Mouse (Mus musculus): ENCODE measurements around the gene U2af2. TPM values are rescaled to one million over a fixed set of nuclear protein-coding genes. Genes with fewer than 3 reads are reported as not detected.

U2af2 gene
- total RNA-seq, 1 experiment, result 262 TPM

- Histone ChIP-seq H3K36me3 (ENCODE audit: control insufficient read depth, insufficient read depth, low read length, poor library complexity, severe bottlenecking) (peaks cover 44% of the 10 kb centered on the region), H3K4me1 (ENCODE audit: control insufficient read depth in 2 of 2, insufficient read depth in 2 of 2, low read length in 2 of 2, poor library complexity in 1 of 2) (0 out of 4 replicates have a peak, but pooled peaks cover 0 to 2% of the 10 kb centered on the region in 2 experiments), H3K27ac (ENCODE audit: insufficient read depth, low read depth, low read length, poor library complexity, severe bottlenecking) (no peak overlapping the region), H3K9me3 (ENCODE audit: control insufficient read depth, insufficient read depth, low read depth, low read length) (no peaks in the 10 kb centered on the region), H3K9ac (ENCODE audit: insufficient read depth, low read depth, low read length, poor library complexity, severe bottlenecking) (no peak overlapping the region), H3K4me3 (ENCODE audit: insufficient read depth in 1 of 2, low read depth in 1 of 2, low read length in 2 of 2, poor library complexity in 1 of 2, severe bottlenecking in 1 of 2) (no peak overlapping the region)
- DNase-seq (ENCODE audit: low read depth, low spot score), result no peak
- in situ Hi-C loops (cut with MboI; ENCODE audit: low sequenced_read_pairs in 2 of 2, unreplicated experiment in 2 of 2), result no loop called here
- TF ChIP-seq CHD2 (IDR thresholded peaks at IDR 0.05; ENCODE audit: low read depth, low read length) (no peak), ZC3H11A (IDR thresholded peaks at IDR 0.05; ENCODE audit: borderline replicate concordance, low read depth, low read length) (no peak), ZNF384 (IDR thresholded peaks at IDR 0.05; ENCODE audit: low read depth, low read length) (no peak), HCFC1 (IDR thresholded peaks at IDR 0.05; ENCODE audit: borderline replicate concordance, insufficient read depth, low read length) (no peak), MAFK (IDR thresholded peaks at IDR 0.05; ENCODE audit: insufficient read depth, low read depth, low read length) (no peak)
Observed at GRCm38 (mm10) chr7:5085512-5085911, 23.6 kb downstream of the U2af2 start.

GRCm38 (mm10) chr7:5086921-5087440 is 25.0 kb downstream of the U2af2 start:
- Histone ChIP-seq H3K9me3 (ENCODE audit: control insufficient read depth, insufficient read depth, low read depth, low read length) (no peaks in the 10 kb centered on the region), H3K27ac (ENCODE audit: insufficient read depth, low read depth, low read length, poor library complexity, severe bottlenecking) (no peak overlapping the region), H3K36me3 (ENCODE audit: control insufficient read depth, insufficient read depth, low read length, poor library complexity, severe bottlenecking) (peaks cover 48% of the 10 kb centered on the region), H3K4me1 (ENCODE audit: control insufficient read depth in 2 of 2, insufficient read depth in 2 of 2, low read length in 2 of 2, poor library complexity in 1 of 2) (no peaks in the 10 kb centered on the region), H3K9ac (ENCODE audit: insufficient read depth, low read depth, low read length, poor library complexity, severe bottlenecking) (no peak overlapping the region), H3K4me3 (ENCODE audit: insufficient read depth in 1 of 2, low read depth in 1 of 2, low read length in 2 of 2, poor library complexity in 1 of 2, severe bottlenecking in 1 of 2) (no peak overlapping the region)
- TF ChIP-seq ZNF384 (IDR thresholded peaks at IDR 0.05; ENCODE audit: low read depth, low read length), result no peak
- DNase-seq (ENCODE audit: low read depth, low spot score), result no peak
- in situ Hi-C loops (cut with MboI; ENCODE audit: low sequenced_read_pairs in 2 of 2, unreplicated experiment in 2 of 2), result no loop called here

- no peak overlapping the region for H3K27ac ChIP-seq (ENCODE audit: insufficient read depth, low read depth, low read length, poor library complexity, severe bottlenecking)
- H3K4me3 ChIP-seq (ENCODE audit: insufficient read depth in 1 of 2, low read depth in 1 of 2, low read length in 2 of 2, poor library complexity in 1 of 2, severe bottlenecking in 1 of 2), result no peak overlapping the region
- H3K4me1 ChIP-seq (ENCODE audit: control insufficient read depth in 2 of 2, insufficient read depth in 2 of 2, low read length in 2 of 2, poor library complexity in 1 of 2), result no peaks in the 10 kb centered on the region
- TF ChIP-seq ZNF384 (IDR thresholded peaks at IDR 0.05; ENCODE audit: low read depth, low read length), result no peak
- no peak for TF ChIP-seq ZC3H11A (IDR thresholded peaks at IDR 0.05; ENCODE audit: borderline replicate concordance, low read depth, low read length)
- TF ChIP-seq MAFK (IDR thresholded peaks at IDR 0.05; ENCODE audit: insufficient read depth, low read depth, low read length), result no peak
- TF ChIP-seq CHD2 (IDR thresholded peaks at IDR 0.05; ENCODE audit: low read depth, low read length), result no peak
- TF ChIP-seq HCFC1 (IDR thresholded peaks at IDR 0.05; ENCODE audit: borderline replicate concordance, insufficient read depth, low read length), result no peak
- in situ Hi-C loops (cut with MboI; ENCODE audit: low sequenced_read_pairs in 2 of 2, unreplicated experiment in 2 of 2), result no loop called here
- H3K9me3 ChIP-seq (ENCODE audit: control insufficient read depth, insufficient read depth, low read depth, low read length), result no peaks in the 10 kb centered on the region
- H3K36me3 ChIP-seq (ENCODE audit: control insufficient read depth, insufficient read depth, low read length, poor library complexity, severe bottlenecking), result peaks cover 56% of the 10 kb centered on the region
- DNase-seq (ENCODE audit: low read depth, low spot score), result no peak
- no peak overlapping the region for H3K9ac ChIP-seq (ENCODE audit: insufficient read depth, low read depth, low read length, poor library complexity, severe bottlenecking)
Observed at GRCm38 (mm10) chr7:5087886-5088285, 25.9 kb downstream of the U2af2 start.

- Histone ChIP-seq H3K9me3 (ENCODE audit: control insufficient read depth, insufficient read depth, low read depth, low read length) (no peaks in the 10 kb centered on the region), H3K9ac (ENCODE audit: insufficient read depth, low read depth, low read length, poor library complexity, severe bottlenecking) (no peak overlapping the region), H3K4me3 (ENCODE audit: insufficient read depth in 1 of 2, low read depth in 1 of 2, low read length in 2 of 2, poor library complexity in 1 of 2, severe bottlenecking in 1 of 2) (no peak overlapping the region), H3K4me1 (ENCODE audit: control insufficient read depth in 2 of 2, insufficient read depth in 2 of 2, low read length in 2 of 2, poor library complexity in 1 of 2) (no peaks in the 10 kb centered on the region), H3K36me3 (ENCODE audit: control insufficient read depth, insufficient read depth, low read length, poor library complexity, severe bottlenecking) (peaks cover 62% of the 10 kb centered on the region), H3K27ac (ENCODE audit: insufficient read depth, low read depth, low read length, poor library complexity, severe bottlenecking) (no peak overlapping the region)
- DNase-seq (ENCODE audit: low read depth, low spot score), result no peak
- in situ Hi-C loops (cut with MboI; ENCODE audit: low sequenced_read_pairs in 2 of 2, unreplicated experiment in 2 of 2), result no loop called here
- TF ChIP-seq ZC3H11A (IDR thresholded peaks at IDR 0.05; ENCODE audit: borderline replicate concordance, low read depth, low read length), result no peak
- no peak for TF ChIP-seq HCFC1 (IDR thresholded peaks at IDR 0.05; ENCODE audit: borderline replicate concordance, insufficient read depth, low read length)
- TF ChIP-seq MAFK (IDR thresholded peaks at IDR 0.05; ENCODE audit: insufficient read depth, low read depth, low read length), result no peak
- no peak for TF ChIP-seq CHD2 (IDR thresholded peaks at IDR 0.05; ENCODE audit: low read depth, low read length)
- TF ChIP-seq ZNF384 (IDR thresholded peaks at IDR 0.05; ENCODE audit: low read depth, low read length), result no peak
Observed at GRCm38 (mm10) chr7:5089853-5090252, 27.9 kb downstream of the U2af2 start.

All from ES-E14 (cell line).